Mouse (Mus musculus) embryonic facial prominence, embryonic 10.5 days (tissue): Measurements from ENCODE around the gene Sh3gl3. TPM values are rescaled to one million over a fixed set of nuclear protein-coding genes. Genes with fewer than 3 reads are reported as not detected.

Experiments used
- DNase-seq: peaks from one replicate; pipeline ENCODE4 v3.0.0-alpha.2; 2017; ENCODE audit warnings: low spot score
- H3K27ac ChIP-seq: fragments of 300-500 bp; sonication (generic); replicated peaks from 2 replicates; pipeline ENCODE4 v1.5.1; 2016; ENCODE audit warnings: mild to moderate bottlenecking
- H3K27me3 ChIP-seq: fragments of 300-500 bp; sonication (generic); replicated peaks from 2 replicates; pipeline ENCODE4 v1.6.1; 2016; ENCODE audit warnings: low read depth, mild to moderate bottlenecking; ENCODE audit not compliant: poor library complexity, severe bottlenecking
- H3K36me3 ChIP-seq: fragments of 300-500 bp; sonication (generic); replicated peaks from 2 replicates; pipeline ENCODE4 v1.6.1; 2016; ENCODE audit warnings: mild to moderate bottlenecking, moderate library complexity
- H3K4me1 ChIP-seq: fragments of 300-500 bp; sonication (generic); 2 replicates; pipeline ENCODE4 v1.6.1; 2016
- H3K4me3 ChIP-seq: fragments of 300-500 bp; sonication (generic); 2 replicates; pipeline ENCODE4 v1.5.1; 2016; ENCODE audit warnings: mild to moderate bottlenecking, moderate library complexity
- H3K9me3 ChIP-seq: fragments of 300-500 bp; sonication (generic); 2 replicates; pipeline ENCODE4 v1.6.1; 2016; ENCODE audit warnings: mild to moderate bottlenecking
- WGBS: fragments of 180-500 bp; shearing (Covaris S2); methylation state at CpG from one replicate; pipeline ENCODE4 v1.1.7; 2016; 5-methylcytosine and 5-hydroxymethylcytosine counted together
- polyA plus RNA-seq: library from polyadenylated mRNA; unstranded; fragments of >200 nt; fragmentation: Nextera tagmentation; extraction: Ambion mirVana; gene quantifications from 2 replicates; pipeline ENCODE4 v1.2.1, GENCODE M21; 2016

Sh3gl3 gene
- polyA plus RNA-seq, result 6.9 and 15.4 TPM in 2 replicates

DNA sequence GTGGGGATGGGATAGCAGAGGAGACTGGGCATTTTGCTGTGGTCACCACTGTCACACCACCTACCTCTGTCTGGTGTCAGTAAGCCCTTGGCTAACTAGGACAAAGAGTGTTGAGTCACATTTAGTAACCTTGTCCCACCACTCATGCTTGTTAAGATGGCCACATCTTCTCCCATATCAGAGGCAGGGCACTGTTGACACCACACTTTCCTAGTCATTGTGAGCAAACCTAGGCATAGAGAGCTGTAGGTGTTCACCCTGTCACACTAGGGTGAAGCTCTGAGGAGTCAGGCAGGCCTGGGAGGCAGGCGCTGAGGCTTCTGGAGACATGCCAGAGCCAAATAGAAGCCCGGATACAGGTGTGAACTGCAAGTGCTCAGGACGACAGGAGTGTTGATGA lies at the start of gene Sh3gl3:
Gene Sh3gl3 (plus strand): TSS at position 301 of the 400 bp plus-strand sequence.
- no peak for DNase-seq
- H3K4me3 ChIP-seq, result peak within 1 kb of the TSS; percentile 82
- H3K36me3 ChIP-seq, result no peaks in the 10 kb centered on the region
- peaks cover 33% of the 10 kb centered on the region for H3K27me3 ChIP-seq
- 88% methylated on average over 3 of the region's 3 CpGs for WGBS
- peak within 1 kb of the TSS; percentile 85 for H3K27ac ChIP-seq
- H3K4me1 ChIP-seq, result peaks cover 23% of the 10 kb centered on the region
- 0 out of 2 replicates have a peak, but pooled peaks cover 3% of the 10 kb centered on the region for H3K9me3 ChIP-seq

DNA sequence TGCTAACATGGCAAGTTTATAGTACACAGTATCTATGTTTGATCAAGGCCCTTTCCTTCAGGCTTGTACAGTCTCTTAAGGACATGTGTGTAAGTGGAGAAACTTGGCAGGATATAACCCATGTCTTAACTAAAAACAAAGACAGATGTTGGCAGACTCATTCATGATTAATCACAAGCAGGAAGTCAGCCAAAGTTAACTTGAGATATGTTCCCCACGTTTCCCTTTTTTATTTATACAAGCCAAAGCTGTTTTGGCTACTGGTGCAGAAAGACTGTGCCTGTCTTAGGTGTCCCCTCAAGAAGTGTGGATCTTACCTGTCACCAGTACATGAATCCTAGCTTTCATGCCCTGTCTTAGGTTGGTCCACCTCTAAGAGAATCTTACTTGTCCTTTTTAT lies 35.4 kb upstream of the Sh3gl3 start:
- Histone ChIP-seq H3K4me1 (no peaks in the 10 kb centered on the region), H3K36me3 (no peaks in the 10 kb centered on the region), H3K27ac (no peak overlapping the region), H3K27me3 (no peaks in the 10 kb centered on the region), H3K9me3 (peaks cover 5% of the 10 kb centered on the region; the same call in 1 of the 2 replicates), H3K4me3 (no peak overlapping the region)
- 62% methylated on average over 1 of the region's 1 CpGs for WGBS
- no peak for DNase-seq

DNA sequence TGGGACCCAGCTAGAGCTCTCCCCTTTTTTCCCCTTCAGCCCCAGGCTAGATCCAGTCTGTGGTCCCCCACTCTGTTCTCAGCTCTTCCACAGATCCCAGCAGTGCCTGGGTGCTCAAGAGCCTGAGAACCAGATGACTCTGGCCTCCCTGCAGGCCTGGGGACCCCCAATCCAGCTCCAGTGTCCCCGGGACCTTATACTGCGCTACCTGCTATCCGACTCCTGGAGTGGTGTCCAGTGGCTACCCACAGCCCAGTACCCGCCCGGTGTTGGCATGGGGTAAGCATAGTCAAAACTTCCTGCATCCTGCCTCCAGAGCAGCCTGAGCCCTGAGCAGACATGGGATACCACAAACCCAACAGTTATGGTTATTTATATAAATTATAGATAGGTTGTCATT lies 26.5 kb upstream of the Sh3gl3 start:
- DNase-seq, result no peak
- Histone ChIP-seq H3K9me3 (no peaks in the 10 kb centered on the region), H3K4me3 (no peak overlapping the region), H3K27ac (no peak overlapping the region), H3K36me3 (no peaks in the 10 kb centered on the region), H3K4me1 (no peaks in the 10 kb centered on the region), H3K27me3 (no peaks in the 10 kb centered on the region)
- WGBS, result 92% methylated on average over 5 of the region's 5 CpGs

DNA sequence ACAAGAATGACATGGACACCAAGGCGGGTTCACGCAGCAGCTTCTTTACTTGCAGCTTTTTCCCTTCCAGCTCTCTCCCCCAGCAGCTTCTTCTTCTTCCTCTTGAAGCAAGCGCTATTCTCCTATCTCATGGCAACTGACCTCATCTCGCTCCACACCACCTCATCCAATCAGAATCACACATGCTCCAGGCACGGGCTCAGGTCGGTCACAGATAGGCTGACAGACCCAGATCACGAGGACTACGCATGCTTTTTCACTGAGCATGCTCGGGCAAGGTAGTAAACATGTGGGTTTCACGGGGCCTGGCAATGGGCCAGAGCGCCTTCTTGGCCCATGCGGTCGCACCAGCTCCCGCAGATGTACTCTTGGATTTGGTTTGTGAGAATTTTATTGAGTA lies 9.0 kb upstream of the Sh3gl3 start:
- no peak for DNase-seq
- WGBS, result 95% methylated on average over 14 of the region's 14 CpGs

GRCm38 (mm10) chr7:82174571-82175326 lies 1.1 kb downstream of the Sh3gl3 start:
- under 1% methylated on average over 72 of the region's 72 CpGs for WGBS
- Histone ChIP-seq H3K4me3 (peak overlapping the region; percentile 82), H3K27ac (peak overlapping the region; percentile 85), H3K36me3 (no peaks in the 10 kb centered on the region), H3K9me3 (0 out of 2 replicates have a peak, but pooled peaks cover 3% of the 10 kb centered on the region), H3K4me1 (peaks cover 23% of the 10 kb centered on the region), H3K27me3 (peaks cover 33% of the 10 kb centered on the region)
- DNase-seq, result peak; percentile 89

More for the DNA sequence above, 9.0 kb upstream of the Sh3gl3 start:
- Histone ChIP-seq H3K36me3 (no peaks in the 10 kb centered on the region), H3K4me3 (no peak overlapping the region), H3K27ac (no peak overlapping the region), H3K27me3 (no peaks in the 10 kb centered on the region), H3K4me1 (no peaks in the 10 kb centered on the region), H3K9me3 (peaks cover 13% of the 10 kb centered on the region; the same call in 1 of the 2 replicates)

- Histone ChIP-seq H3K36me3 (no peaks in the 10 kb centered on the region), H3K9me3 (0 out of 2 replicates have a peak, but pooled peaks cover 3% of the 10 kb centered on the region), H3K27ac (peak overlapping the region; percentile 85), H3K27me3 (peaks cover 33% of the 10 kb centered on the region), H3K4me1 (peaks cover 23% of the 10 kb centered on the region), H3K4me3 (peak overlapping the region; percentile 82)
- under 1% methylated on average over 16 of the region's 16 CpGs for WGBS
- peak; percentile 32 for DNase-seq
Measured at GRCm38 (mm10) chr7:82175327-82175721, 1.7 kb downstream of the Sh3gl3 start.

DNA sequence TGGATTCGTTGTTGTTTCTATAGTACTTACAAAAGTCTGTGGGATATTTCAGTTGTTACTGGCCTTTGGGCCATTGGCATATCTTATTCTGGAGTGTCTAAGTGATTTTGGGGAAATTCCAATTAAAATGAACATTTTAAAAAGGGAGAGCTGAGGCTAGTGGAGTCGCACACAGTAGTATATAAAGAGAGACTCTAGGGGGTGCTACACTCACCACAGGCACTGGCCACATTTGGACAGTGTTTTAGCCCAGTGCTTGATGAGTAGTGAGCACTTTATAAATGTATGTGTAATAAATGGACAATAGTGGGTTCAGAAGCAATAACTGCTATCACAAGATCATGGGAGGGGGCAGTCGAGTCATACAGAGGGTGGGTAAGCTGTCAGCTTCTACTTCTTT lies 2.6 kb downstream of the Sh3gl3 start:
- 0 out of 2 replicates have a peak overlapping the region, but pooled peaks have one; percentile 82 for H3K4me3 ChIP-seq
- no peak for DNase-seq
- peaks cover 23% of the 10 kb centered on the region for H3K4me1 ChIP-seq
- no peak overlapping the region for H3K27ac ChIP-seq
- WGBS, result 49% methylated on average over 3 of the region's 3 CpGs
- no peaks in the 10 kb centered on the region for H3K36me3 ChIP-seq
- H3K27me3 ChIP-seq, result peaks cover 33% of the 10 kb centered on the region
- H3K9me3 ChIP-seq, result 0 out of 2 replicates have a peak, but pooled peaks cover 3% of the 10 kb centered on the region

GRCm38 (mm10) chr7:82177336-82177735 lies 3.7 kb downstream of the Sh3gl3 start:
- Histone ChIP-seq H3K4me1 (peaks cover 23% of the 10 kb centered on the region), H3K9me3 (0 out of 2 replicates have a peak, but pooled peaks cover 3% of the 10 kb centered on the region), H3K36me3 (no peaks in the 10 kb centered on the region), H3K27me3 (peaks cover 33% of the 10 kb centered on the region), H3K4me3 (no peak overlapping the region), H3K27ac (no peak overlapping the region; the same call in 1 of the 2 replicates)
- DNase-seq, result peak; percentile 39
- 62% methylated on average over 5 of the region's 5 CpGs for WGBS

DNA sequence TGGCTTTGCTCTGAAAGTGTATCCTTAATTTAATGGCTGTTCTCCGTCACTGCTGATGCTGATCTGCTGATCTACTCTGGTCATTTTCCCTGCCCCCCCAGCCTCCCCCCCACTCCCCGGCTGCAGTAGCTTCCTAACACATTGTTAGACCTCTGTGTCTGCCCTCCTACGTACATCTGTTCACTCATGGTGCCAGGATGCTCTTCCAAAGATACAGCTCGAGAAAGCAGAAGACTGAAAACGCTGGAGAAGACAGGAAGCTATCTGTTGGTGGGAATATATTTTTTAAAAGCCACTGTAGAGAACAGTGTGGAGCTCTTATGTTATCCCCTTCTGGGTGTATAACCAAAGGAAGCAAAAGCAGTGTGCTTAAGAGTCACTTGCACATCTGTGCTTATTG lies 7.3 kb downstream of the Sh3gl3 start:
- WGBS, result 85% methylated on average over 5 of the region's 5 CpGs
- Histone ChIP-seq H3K36me3 (no peaks in the 10 kb centered on the region), H3K27ac (no peak overlapping the region), H3K4me3 (no peak overlapping the region), H3K9me3 (no peaks in the 10 kb centered on the region), H3K27me3 (peaks cover 13% of the 10 kb centered on the region), H3K4me1 (peaks cover 9% of the 10 kb centered on the region; the same call in 1 of the 2 replicates)
- no peak for DNase-seq

- 33% methylated on average over 2 of the region's 2 CpGs for WGBS
- Histone ChIP-seq H3K9me3 (no peaks in the 10 kb centered on the region), H3K4me1 (peaks cover 8% of the 10 kb centered on the region; the same call in 1 of the 2 replicates)
Measured at GRCm38 (mm10) chr7:82182781-82183180, 9.1 kb downstream of the Sh3gl3 start.

DNA sequence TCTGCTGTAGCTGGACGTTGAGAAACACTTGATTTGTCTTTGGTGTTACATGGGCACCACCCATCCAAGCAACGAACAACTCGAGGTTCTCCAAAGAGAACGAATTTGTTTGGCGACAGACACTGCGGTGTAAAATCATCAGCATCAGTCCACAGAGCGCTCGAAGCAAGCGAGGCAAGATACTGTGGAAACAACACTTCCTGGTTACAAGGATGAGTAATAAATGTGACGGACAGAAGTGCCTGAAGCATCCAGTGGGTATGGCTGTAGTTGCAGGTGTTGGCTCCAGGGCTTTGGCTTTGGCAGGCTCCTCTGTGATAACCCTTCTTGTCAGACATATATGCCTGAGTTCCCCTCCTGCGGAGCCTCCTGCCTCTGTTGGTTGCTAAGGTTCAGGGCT lies 18.0 kb downstream of the Sh3gl3 start:
- Histone ChIP-seq H3K36me3 (no peaks in the 10 kb centered on the region), H3K27me3 (no peaks in the 10 kb centered on the region), H3K4me1 (peaks cover 13% of the 10 kb centered on the region; the same call in 1 of the 2 replicates), H3K9me3 (no peaks in the 10 kb centered on the region), H3K4me3 (no peak overlapping the region), H3K27ac (no peak overlapping the region)
- WGBS, result 90% methylated on average over 11 of the region's 11 CpGs
- no peak for DNase-seq

More at GRCm38 (mm10) chr7:82182781-82183180, 9.1 kb downstream of the Sh3gl3 start:
- DNase-seq, result no peak
- H3K4me3 ChIP-seq, result no peak overlapping the region
- H3K27ac ChIP-seq, result no peak overlapping the region
- no peaks in the 10 kb centered on the region for H3K27me3 ChIP-seq
- H3K36me3 ChIP-seq, result no peaks in the 10 kb centered on the region

DNA sequence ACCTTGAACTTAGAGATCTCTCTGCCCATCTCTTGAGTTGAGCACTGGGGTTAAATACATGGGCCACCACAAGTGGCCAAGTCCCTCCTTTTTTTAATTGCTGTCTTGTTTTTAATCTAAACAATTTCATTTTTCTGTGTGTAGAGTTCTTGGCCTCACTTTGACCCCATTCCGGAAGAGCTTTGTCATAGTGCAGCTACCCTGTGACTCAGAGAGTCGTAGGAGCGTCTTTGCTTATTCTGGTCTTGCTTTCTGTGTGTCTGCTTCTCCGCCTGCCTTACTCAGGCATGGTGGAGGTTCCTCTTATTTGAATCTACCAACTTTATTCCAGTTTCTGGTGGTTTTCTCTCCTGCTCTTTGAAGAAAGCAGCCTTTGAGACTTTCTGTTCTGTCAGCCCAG lies 18.9 kb downstream of the Sh3gl3 start:
- DNase-seq, result no peak
- Histone ChIP-seq H3K36me3 (no peaks in the 10 kb centered on the region), H3K27me3 (no peaks in the 10 kb centered on the region), H3K9me3 (no peaks in the 10 kb centered on the region), H3K4me3 (no peak overlapping the region), H3K4me1 (peaks cover 9% of the 10 kb centered on the region), H3K27ac (no peak overlapping the region)
- 87% methylated on average over 4 of the region's 4 CpGs for WGBS

DNA sequence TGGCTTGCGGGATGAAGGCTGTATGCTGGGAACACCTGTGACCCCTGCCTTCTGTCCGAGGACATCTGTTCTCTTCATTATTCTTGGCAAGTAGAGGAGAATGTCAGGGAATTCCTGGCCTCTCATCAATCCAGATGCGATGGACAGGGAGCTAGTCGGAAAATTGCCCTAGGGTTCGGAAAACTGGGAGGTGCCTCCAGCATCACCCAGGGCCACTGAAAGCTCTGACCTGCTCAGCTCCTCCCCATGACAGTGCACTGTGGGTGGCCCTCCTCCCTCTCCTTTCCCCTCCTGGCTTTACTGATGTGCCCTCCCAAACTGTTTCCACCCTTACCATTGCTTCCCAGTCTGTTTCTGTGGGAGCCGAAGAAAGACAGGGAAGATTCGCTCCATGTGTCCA lies 29.5 kb downstream of the Sh3gl3 start:
- no peaks in the 10 kb centered on the region for H3K9me3 ChIP-seq
- peaks cover 52% of the 10 kb centered on the region for H3K4me1 ChIP-seq
- H3K4me3 ChIP-seq, result no peak overlapping the region
- DNase-seq, result peak; percentile 45
- WGBS, result 66% methylated on average over 7 of the region's 7 CpGs
- peak overlapping the region; percentile 30; the same call in 1 of the 2 replicates for H3K27ac ChIP-seq
- H3K27me3 ChIP-seq, result no peaks in the 10 kb centered on the region
- H3K36me3 ChIP-seq, result no peaks in the 10 kb centered on the region
